Comparison of ENCODE assay signal across 14 mouse cellular contexts in genomic region chr5:122503760-122504119, GRCm38 (mm10). TPM values are rescaled to one million over a fixed set of nuclear protein-coding genes. Genes with fewer than 3 reads are reported as not detected.
DNase-seq lines count a peak whose midpoint lies in the region; ATAC-seq and TF ChIP-seq lines count a peak whose summit lies in the region.
"Had no signal": no experiment of that assay in that cellular context is flagged by ENCODE, and none has a peak within 500 bp of the region (broad histone marks: within the 10 kb centered on the region; RNA-seq: fewer than 3 reads in every experiment).

No protein-coding gene starts in this region.

- WGBS in heart, embryonic 13.5 days = 36% methylated on average over 4 of the region's 4 CpGs
- WGBS in neural tube, embryonic 13.5 days = 25% methylated on average over 4 of the region's 4 CpGs
- 26% methylated on average over 4 of the region's 4 CpGs for WGBS in embryonic facial prominence, embryonic 14.5 days
- 56% methylated on average over 4 of the region's 4 CpGs for WGBS in olfactory bulb, adult 2 months

- intact Hi-C loops in heart, postnatal 14 days (cut with DNase I) = loop anchor here (2.0 kb wide), 1 partner anchor 43 kb away; no protein-coding TSS in a partner anchor

- H3K27ac ChIP-seq in heart, embryonic 13.5 days (replicated peaks) = peak overlapping the region; percentile 100
- peak overlapping the region; percentile 100; the same call in 1 of the 2 replicates for H3K27ac ChIP-seq in neural tube, embryonic 13.5 days (replicated peaks)
- no peak overlapping the region for H3K27ac ChIP-seq in embryonic facial prominence, embryonic 14.5 days (replicated peaks; ENCODE audit: low read depth, low read length)
- H3K27ac ChIP-seq in olfactory bulb, adult 2 months (ENCODE audit: insufficient read depth, low read depth, low read length) = peak overlapping the region; percentile 95
- H3K27ac ChIP-seq: kidney, embryonic 15.5 days had no signal

- no peak for TF ChIP-seq CTCF in olfactory bulb, adult 2 months (IDR thresholded peaks at IDR 0.05; ENCODE audit: insufficient read depth, low read depth, low read length)

- no peaks in the 10 kb centered on the region for H3K27me3 ChIP-seq in heart, embryonic 13.5 days (replicated peaks)
- no peaks in the 10 kb centered on the region for H3K27me3 ChIP-seq in neural tube, embryonic 13.5 days
- H3K27me3 ChIP-seq in embryonic facial prominence, embryonic 14.5 days (replicated peaks; ENCODE audit: control insufficient read depth, insufficient read depth, low read length) = no peaks in the 10 kb centered on the region
- H3K27me3 ChIP-seq: kidney, embryonic 15.5 days had no signal

- peak overlapping the region; percentile 100 for H3K9ac ChIP-seq in heart, embryonic 13.5 days
- no peak overlapping the region for H3K9ac ChIP-seq in neural tube, embryonic 13.5 days
- H3K9ac ChIP-seq in embryonic facial prominence, embryonic 14.5 days (ENCODE audit: low read depth, low read length) = no peak overlapping the region
- H3K9ac ChIP-seq: kidney, embryonic 15.5 days had no signal

- peaks cover 27% of the 10 kb centered on the region for H3K4me1 ChIP-seq in heart, embryonic 13.5 days
- H3K4me1 ChIP-seq in neural tube, embryonic 13.5 days (replicated peaks) = peaks cover 32% of the 10 kb centered on the region
- peaks cover 22% of the 10 kb centered on the region for H3K4me1 ChIP-seq in embryonic facial prominence, embryonic 14.5 days (ENCODE audit: control insufficient read depth, insufficient read depth, low read length)
- peaks cover 5% of the 10 kb centered on the region for H3K4me1 ChIP-seq in olfactory bulb, adult 2 months (ENCODE audit: control insufficient read depth, insufficient read depth, low read length)

- no peak overlapping the region for H3K4me2 ChIP-seq in heart, embryonic 13.5 days
- 0 out of 2 replicates have a peak overlapping the region, but pooled peaks have one; percentile 71 for H3K4me2 ChIP-seq in neural tube, embryonic 13.5 days
- H3K4me2 ChIP-seq in embryonic facial prominence, embryonic 14.5 days (ENCODE audit: low read depth, low read length) = peak overlapping the region; percentile 75; the same call in 1 of the 2 replicates

- no peak for DNase-seq in heart, postnatal 14 days
- no peak for DNase-seq in neural tube, embryonic 10.5 days (ENCODE audit: extremely low spot score, low spot score)
- no peak for DNase-seq in embryonic facial prominence, embryonic 14.5 days (ENCODE audit: low spot score)
- DNase-seq in spleen, adult 18-20 months = no peak
- DNase-seq in adipocyte (ENCODE audit: low spot score) = no peak
- DNase-seq: adrenal gland, postnatal 25 days; cerebellum, postnatal 10 days; thymus, postnatal 36 days had no signal

- no peak for ATAC-seq in heart, embryonic 13.5 days (ENCODE audit: extremely low read depth, insufficient number of reproducible peaks, low FRiP score, low TSS enrichment)
- no peak for ATAC-seq in neural tube, embryonic 13.5 days (ENCODE audit: low read depth)
- no peak for ATAC-seq in embryonic facial prominence, embryonic 14.5 days (ENCODE audit: low read depth)
- ATAC-seq: CD4-positive, CD25-positive, alpha-beta regulatory T cell, adult 4 months; lung, postnatal 0 days had no signal

- no peak for TF ChIP-seq POLR2A in olfactory bulb, adult 2 months (IDR thresholded peaks at IDR 0.05; ENCODE audit: insufficient read depth, low read depth, low read length)

- H3K36me3 ChIP-seq in heart, embryonic 13.5 days = peaks cover 9% of the 10 kb centered on the region
- H3K36me3 ChIP-seq in neural tube, embryonic 13.5 days = 0 out of 2 replicates have a peak, but pooled peaks cover 2% of the 10 kb centered on the region
- peaks cover 12% of the 10 kb centered on the region for H3K36me3 ChIP-seq in embryonic facial prominence, embryonic 14.5 days (ENCODE audit: control insufficient read depth, insufficient read depth, low read length)

- H3K4me3 ChIP-seq in heart, embryonic 13.5 days = no peak overlapping the region
- no peak overlapping the region for H3K4me3 ChIP-seq in neural tube, embryonic 13.5 days
- H3K4me3 ChIP-seq in embryonic facial prominence, embryonic 14.5 days (ENCODE audit: low read depth, low read length) = no peak overlapping the region
- no peak overlapping the region for H3K4me3 ChIP-seq in olfactory bulb, adult 2 months (ENCODE audit: insufficient read depth, low read depth, low read length)

- H3K9me3 ChIP-seq in heart, embryonic 13.5 days = peaks cover 5% of the 10 kb centered on the region
- H3K9me3 ChIP-seq in neural tube, embryonic 13.5 days = no peaks in the 10 kb centered on the region
- no peaks in the 10 kb centered on the region for H3K9me3 ChIP-seq in embryonic facial prominence, embryonic 14.5 days (ENCODE audit: control insufficient read depth, low read length)

RNA-seq across cellular contexts. Expression of gene Atp2a2, which starts 1.7 kb away (rescaled TPM):
- polyA plus RNA-seq in heart, embryonic 13.5 days (2015; fragmentation: Nextera tagmentation; extraction: Ambion mirVana) = 221 and 227 TPM in 2 replicates
- 1,000 to 10,000 TPM; 9,386 to 9,784 TPM for total RNA-seq in heart, postnatal 14 days (2021)
- 43.5 and 52.8 TPM in 2 replicates for polyA plus RNA-seq in neural tube, embryonic 13.5 days (2015; fragmentation: Nextera tagmentation; extraction: Ambion mirVana)
- 47.6 and 52.6 TPM in 2 replicates for polyA plus RNA-seq in embryonic facial prominence, embryonic 14.5 days (2014; fragmentation: Nextera tagmentation; extraction: Ambion mirVana)
- polyA plus RNA-seq in olfactory bulb, adult 2 months (2012; ENCODE audit: insufficient read depth, insufficient read length, low replicate concordance, missing spikeins) = 113 and 352 TPM in 2 replicates
